Mouse (Mus musculus) cerebellum, adult 2 months (tissue): ENCODE measurements around the gene Ppp3ca.

Experiments
- CTCF ChIP-seq: fragments of 200-500 bp; IDR thresholded peaks from 2 replicates; pipeline ENCODE4 v1.5.1; 2011; ENCODE audit warnings: low read depth, mild to moderate bottlenecking, control low read depth, low read length, moderate library complexity, borderline replicate concordance; ENCODE audit not compliant: insufficient read depth
- POLR2A ChIP-seq: fragments of 200-500 bp; IDR thresholded peaks from 2 replicates; pipeline ENCODE4 v1.6.1; 2011; ENCODE audit warnings: low read length, control low read depth, borderline replicate concordance; ENCODE audit not compliant: insufficient read depth

DNA sequence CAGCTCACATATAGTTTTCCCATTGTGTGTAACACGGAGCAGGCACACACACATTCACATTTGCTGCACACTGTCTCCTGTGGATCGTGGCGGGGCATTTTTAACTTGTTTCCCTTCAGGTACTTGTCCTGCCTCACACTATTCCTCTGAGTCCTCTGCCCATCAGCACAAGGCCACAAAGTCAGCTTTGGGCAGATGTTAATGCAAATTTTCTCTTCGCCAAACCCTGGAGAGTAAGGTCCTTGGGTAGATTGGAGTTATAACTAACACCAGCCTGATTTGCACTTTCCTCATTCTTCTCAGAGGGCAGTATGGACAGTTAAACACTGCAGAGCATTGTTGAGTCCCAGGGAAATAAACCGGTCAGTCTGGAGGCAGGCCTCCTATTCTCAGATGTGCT is 69.0 kb downstream of the Ppp3ca start:
- no peak for TF ChIP-seq POLR2A
- TF ChIP-seq CTCF: no peak
